Mouse (Mus musculus): ENCODE measurements around the gene Csk. TPM values are rescaled to one million over a fixed set of nuclear protein-coding genes. Genes with fewer than 3 reads are reported as not detected.
A peak's percentile ranks its signal among the peaks of the same experiment; 100 is the strongest.

Gene Csk
- polyA plus RNA-seq (2014; fragmentation: Nextera tagmentation; extraction: Ambion mirVana) = 13.1 and 14.9 TPM in 2 replicates

DNA sequence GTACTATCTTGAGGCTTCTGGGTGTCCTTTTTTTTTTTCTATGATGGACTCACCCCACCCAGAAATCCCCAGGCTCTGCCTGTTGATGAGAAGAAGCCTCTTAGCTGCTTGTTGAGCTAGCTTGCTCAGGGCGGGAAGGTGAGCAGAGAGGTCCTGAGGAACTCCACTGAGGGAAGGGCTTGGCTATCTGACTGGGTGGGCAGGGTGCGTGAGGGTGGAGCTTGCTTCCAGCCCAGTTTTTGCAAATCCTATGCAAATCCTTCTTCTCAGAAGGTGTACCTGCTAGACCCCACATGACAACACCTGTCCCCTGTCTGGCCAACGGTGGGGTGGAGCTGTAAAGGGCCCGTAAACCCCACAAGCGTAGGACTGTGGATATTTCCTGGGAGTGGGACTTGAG lies at the start of gene Csk:
TSS of gene Csk (minus strand) at position 349 of the 400 bp plus-strand sequence.
- Histone ChIP-seq H3K4me3 (ENCODE audit: control insufficient read depth in 1 of 2, insufficient read depth in 1 of 2, low read depth in 1 of 2, low read length in 2 of 2) (no peak within 1 kb of the TSS), H3K36me3 (ENCODE audit: control insufficient read depth, insufficient read depth, low read length) (no peaks in the 10 kb centered on the region), H3K4me2 (ENCODE audit: low read length) (no peak within 1 kb of the TSS), H3K9me3 (ENCODE audit: control insufficient read depth, low read length) (no peaks in the 10 kb centered on the region), H3K27me3 (ENCODE audit: control insufficient read depth, insufficient read depth, low read length) (peaks cover 10% of the 10 kb centered on the region; the same call in 1 of the 2 replicates), H3K9ac (ENCODE audit: low read length) (no peak within 1 kb of the TSS; the same call in 1 of the 2 replicates), H3K27ac (replicated peaks in 1 of 2; ENCODE audit: control insufficient read depth in 1 of 2, insufficient read depth in 1 of 2, low read depth in 2 of 2, low read length in 2 of 2) (no peak within 1 kb of the TSS), H3K4me1 (ENCODE audit: control insufficient read depth in 2 of 2, insufficient read depth in 2 of 2, low read length in 2 of 2) (peaks cover 6 to 7% of the 10 kb centered on the region in 2 experiments; a peak in 2 of 4 replicates)
- no peak for ATAC-seq (ENCODE audit: insufficient number of reproducible peaks, insufficient read depth, low FRiP score, low read depth)
- WGBS = 66% methylated on average over 5 of the region's 5 CpGs

DNA sequence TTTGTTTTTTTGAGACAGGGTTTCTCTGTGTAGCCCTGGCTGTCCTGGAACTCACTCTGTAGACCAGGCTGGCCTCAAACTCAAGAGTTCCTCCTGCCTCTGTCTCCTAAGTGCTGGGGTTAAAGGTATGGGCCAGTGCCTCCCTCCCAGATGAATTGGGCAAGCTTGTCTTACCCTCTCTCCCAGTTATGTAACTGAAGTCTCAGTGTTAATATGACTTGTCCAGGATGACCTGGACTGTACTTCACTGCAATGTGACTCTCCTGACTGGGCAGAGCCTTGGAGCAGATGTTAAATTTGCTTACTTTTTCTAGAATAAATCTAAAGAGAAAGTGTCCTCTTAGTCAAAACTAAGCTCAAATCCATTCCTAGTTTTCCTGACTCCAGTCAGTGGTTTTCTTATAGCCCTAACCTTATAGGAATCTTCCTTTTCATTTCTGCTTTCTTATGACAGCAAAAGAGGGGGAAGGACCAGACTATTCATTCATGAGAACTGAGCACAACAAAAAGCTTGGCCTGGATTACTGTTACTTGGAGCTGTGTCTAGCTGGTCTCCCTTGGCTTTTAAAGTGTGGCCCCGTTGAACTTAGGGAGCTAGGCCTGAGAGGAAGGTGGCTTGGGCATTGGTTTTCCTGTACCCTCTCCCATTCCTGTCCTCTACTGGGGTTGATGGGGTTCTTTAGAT lies 45.2 kb upstream of the Csk start:
- Histone ChIP-seq H3K4me2 (ENCODE audit: low read length) (no peak overlapping the region), H3K27ac (replicated peaks in 1 of 2; ENCODE audit: control insufficient read depth in 1 of 2, insufficient read depth in 1 of 2, low read depth in 2 of 2, low read length in 2 of 2) (no peak overlapping the region)
- no peak for ATAC-seq (ENCODE audit: insufficient number of reproducible peaks, insufficient read depth, low FRiP score, low read depth)

GRCm38 (mm10) chr9:57697380-57697779 lies 43.9 kb upstream of the Csk start:
- Histone ChIP-seq H3K27me3 (ENCODE audit: control insufficient read depth, insufficient read depth, low read length) (peaks cover 32% of the 10 kb centered on the region), H3K4me2 (ENCODE audit: low read length) (no peak overlapping the region), H3K4me3 (ENCODE audit: control insufficient read depth in 1 of 2, insufficient read depth in 1 of 2, low read depth in 1 of 2, low read length in 2 of 2) (no peak overlapping the region), H3K36me3 (ENCODE audit: control insufficient read depth, insufficient read depth, low read length) (no peaks in the 10 kb centered on the region), H3K4me1 (ENCODE audit: control insufficient read depth in 2 of 2, insufficient read depth in 2 of 2, low read length in 2 of 2) (peaks cover 4 to 12% of the 10 kb centered on the region in 2 experiments; a peak in 3 of 4 replicates), H3K27ac (replicated peaks in 1 of 2; ENCODE audit: control insufficient read depth in 1 of 2, insufficient read depth in 1 of 2, low read depth in 2 of 2, low read length in 2 of 2) (no peak overlapping the region), H3K9me3 (ENCODE audit: control insufficient read depth, low read length) (no peaks in the 10 kb centered on the region), H3K9ac (ENCODE audit: low read length) (no peak overlapping the region)
- no peak for ATAC-seq (ENCODE audit: insufficient number of reproducible peaks, insufficient read depth, low FRiP score, low read depth)
- WGBS = 22% methylated on average over 4 of the region's 4 CpGs

More for the DNA sequence above, 45.2 kb upstream of the Csk start:
- no peaks in the 10 kb centered on the region for H3K9me3 ChIP-seq (ENCODE audit: control insufficient read depth, low read length)
- H3K4me1 ChIP-seq (ENCODE audit: control insufficient read depth in 2 of 2, insufficient read depth in 2 of 2, low read length in 2 of 2) = peaks cover 4 to 12% of the 10 kb centered on the region in 2 experiments; a peak in 3 of 4 replicates
- H3K4me3 ChIP-seq (ENCODE audit: control insufficient read depth in 1 of 2, insufficient read depth in 1 of 2, low read depth in 1 of 2, low read length in 2 of 2) = no peak overlapping the region
- no peak overlapping the region for H3K9ac ChIP-seq (ENCODE audit: low read length)
- H3K27me3 ChIP-seq (ENCODE audit: control insufficient read depth, insufficient read depth, low read length) = peaks cover 32% of the 10 kb centered on the region
- WGBS = 68% methylated on average over 1 of the region's 1 CpGs
- no peaks in the 10 kb centered on the region for H3K36me3 ChIP-seq (ENCODE audit: control insufficient read depth, insufficient read depth, low read length)

GRCm38 (mm10) chr9:57696380-57697285 lies 43.2 kb upstream of the Csk start:
- Histone ChIP-seq H3K9ac (ENCODE audit: low read length) (peak overlapping the region; percentile 62), H3K4me3 (ENCODE audit: control insufficient read depth in 1 of 2, insufficient read depth in 1 of 2, low read depth in 1 of 2, low read length in 2 of 2) (peak overlapping the region; percentile 41 to 50), H3K4me2 (ENCODE audit: low read length) (peak overlapping the region; percentile 91), H3K9me3 (ENCODE audit: control insufficient read depth, low read length) (no peaks in the 10 kb centered on the region), H3K36me3 (ENCODE audit: control insufficient read depth, insufficient read depth, low read length) (no peaks in the 10 kb centered on the region), H3K4me1 (ENCODE audit: control insufficient read depth in 2 of 2, insufficient read depth in 2 of 2, low read length in 2 of 2) (peaks cover 4 to 12% of the 10 kb centered on the region in 2 experiments; a peak in 3 of 4 replicates), H3K27ac (replicated peaks in 1 of 2; ENCODE audit: control insufficient read depth in 1 of 2, insufficient read depth in 1 of 2, low read depth in 2 of 2, low read length in 2 of 2) (no peak overlapping the region), H3K27me3 (ENCODE audit: control insufficient read depth, insufficient read depth, low read length) (peaks cover 32% of the 10 kb centered on the region)
- no peak for ATAC-seq (ENCODE audit: insufficient number of reproducible peaks, insufficient read depth, low FRiP score, low read depth)
- 1% methylated on average over 42 of the region's 42 CpGs for WGBS

DNA sequence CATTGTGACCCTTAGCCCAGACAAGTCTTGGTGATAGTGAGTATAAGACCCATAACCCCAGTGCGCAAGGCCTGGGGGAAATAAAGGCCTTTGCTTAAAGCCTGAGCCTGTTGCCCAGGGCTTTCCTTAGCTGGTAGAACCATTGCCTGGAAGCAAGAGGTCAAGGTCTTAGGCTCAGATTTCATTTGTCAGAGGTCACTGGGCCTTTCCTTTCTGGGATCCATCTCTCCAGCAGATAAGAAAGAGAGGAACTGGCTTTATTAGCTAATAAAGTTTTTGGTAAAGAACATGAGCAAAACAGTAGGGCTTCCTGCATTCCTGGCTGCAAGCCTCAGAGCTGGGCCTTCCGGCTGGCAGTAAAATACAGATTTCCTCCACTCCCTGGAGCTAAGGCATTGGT lies 40.7 kb upstream of the Csk start:
- Histone ChIP-seq H3K4me2 (ENCODE audit: low read length) (no peak overlapping the region), H3K4me1 (ENCODE audit: control insufficient read depth in 2 of 2, insufficient read depth in 2 of 2, low read length in 2 of 2) (peaks cover 4 to 12% of the 10 kb centered on the region in 2 experiments; a peak in 3 of 4 replicates), H3K27me3 (ENCODE audit: control insufficient read depth, insufficient read depth, low read length) (peaks cover 32% of the 10 kb centered on the region), H3K9me3 (ENCODE audit: control insufficient read depth, low read length) (no peaks in the 10 kb centered on the region), H3K27ac (replicated peaks in 1 of 2; ENCODE audit: control insufficient read depth in 1 of 2, insufficient read depth in 1 of 2, low read depth in 2 of 2, low read length in 2 of 2) (no peak overlapping the region), H3K36me3 (ENCODE audit: control insufficient read depth, insufficient read depth, low read length) (no peaks in the 10 kb centered on the region), H3K9ac (ENCODE audit: low read length) (no peak overlapping the region), H3K4me3 (ENCODE audit: control insufficient read depth in 1 of 2, insufficient read depth in 1 of 2, low read depth in 1 of 2, low read length in 2 of 2) (no peak overlapping the region)
- 79% methylated on average over 2 of the region's 2 CpGs for WGBS
- no peak for ATAC-seq (ENCODE audit: insufficient number of reproducible peaks, insufficient read depth, low FRiP score, low read depth)

- H3K9ac ChIP-seq (ENCODE audit: low read length) = no peak overlapping the region
- no peak overlapping the region for H3K27ac ChIP-seq (replicated peaks in 1 of 2; ENCODE audit: control insufficient read depth in 1 of 2, insufficient read depth in 1 of 2, low read depth in 2 of 2, low read length in 2 of 2)
- H3K4me1 ChIP-seq (ENCODE audit: control insufficient read depth in 2 of 2, insufficient read depth in 2 of 2, low read length in 2 of 2) = no peaks in the 10 kb centered on the region
- H3K27me3 ChIP-seq (ENCODE audit: control insufficient read depth, insufficient read depth, low read length) = no peaks in the 10 kb centered on the region
- no peak for ATAC-seq (ENCODE audit: insufficient number of reproducible peaks, insufficient read depth, low FRiP score, low read depth)
- WGBS = 72% methylated on average over 2 of the region's 2 CpGs
- H3K4me2 ChIP-seq (ENCODE audit: low read length) = no peak overlapping the region
- H3K4me3 ChIP-seq (ENCODE audit: control insufficient read depth in 1 of 2, insufficient read depth in 1 of 2, low read depth in 1 of 2, low read length in 2 of 2) = no peak overlapping the region
- H3K36me3 ChIP-seq (ENCODE audit: control insufficient read depth, insufficient read depth, low read length) = no peaks in the 10 kb centered on the region
- H3K9me3 ChIP-seq (ENCODE audit: control insufficient read depth, low read length) = no peaks in the 10 kb centered on the region
Observed at GRCm38 (mm10) chr9:57688606-57689005, 35.2 kb upstream of the Csk start.

GRCm38 (mm10) chr9:57688158-57688557 lies 34.7 kb upstream of the Csk start:
- WGBS = 44% methylated on average over 2 of the region's 2 CpGs
- no peak for ATAC-seq (ENCODE audit: insufficient number of reproducible peaks, insufficient read depth, low FRiP score, low read depth)
- Histone ChIP-seq H3K4me1 (ENCODE audit: control insufficient read depth in 2 of 2, insufficient read depth in 2 of 2, low read length in 2 of 2) (no peaks in the 10 kb centered on the region), H3K9me3 (ENCODE audit: control insufficient read depth, low read length) (no peaks in the 10 kb centered on the region), H3K9ac (ENCODE audit: low read length) (no peak overlapping the region), H3K36me3 (ENCODE audit: control insufficient read depth, insufficient read depth, low read length) (no peaks in the 10 kb centered on the region), H3K4me2 (ENCODE audit: low read length) (no peak overlapping the region), H3K27me3 (ENCODE audit: control insufficient read depth, insufficient read depth, low read length) (no peaks in the 10 kb centered on the region), H3K27ac (replicated peaks in 1 of 2; ENCODE audit: control insufficient read depth in 1 of 2, insufficient read depth in 1 of 2, low read depth in 2 of 2, low read length in 2 of 2) (no peak overlapping the region), H3K4me3 (ENCODE audit: control insufficient read depth in 1 of 2, insufficient read depth in 1 of 2, low read depth in 1 of 2, low read length in 2 of 2) (no peak overlapping the region)

All from heart, embryonic 14.5 days (tissue).